12 mouse cellular contexts compared by ENCODE assay signal in the genomic region with DNA sequence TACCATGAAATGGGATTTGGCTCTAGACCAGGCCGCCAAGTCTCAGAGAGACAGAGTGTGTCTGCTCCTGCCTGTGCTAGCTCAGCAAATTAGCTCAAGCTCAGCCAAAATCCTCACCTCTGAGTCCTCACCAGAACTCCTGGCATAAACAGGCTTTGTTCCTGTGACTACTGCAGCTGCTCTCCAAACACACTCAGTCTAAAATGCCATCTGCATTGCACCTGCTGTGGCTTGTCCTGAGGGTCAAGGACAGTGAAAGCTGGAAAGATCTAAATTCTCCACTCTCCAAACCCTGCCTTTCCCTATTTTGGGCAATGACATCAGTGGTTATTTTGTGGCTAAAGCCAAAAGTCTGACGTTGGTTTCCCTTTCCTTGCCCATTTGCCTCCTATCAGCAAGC.
A peak's percentile ranks its signal among the peaks of the same experiment; 100 is the strongest.
DNase-seq lines count a peak whose midpoint lies in the region; ATAC-seq and TF ChIP-seq lines count a peak whose summit lies in the region.
"Had no signal": no experiment of that assay in that cellular context is flagged by ENCODE, and none has a peak within 500 bp of the region (broad histone marks: within the 10 kb centered on the region; RNA-seq: fewer than 3 reads in every experiment).

No protein-coding gene starts in this region.

- H3K9ac ChIP-seq in neural tube, embryonic 15.5 days (replicated peaks): no peak overlapping the region
- H3K9ac ChIP-seq: embryonic facial prominence, embryonic 15.5 days had no signal

- WGBS in neural tube, embryonic 15.5 days: 77% methylated on average over 2 of the region's 2 CpGs

- intact Hi-C loops in heart, postnatal 36 days (cut with DNase I): no loop called here

- no peaks in the 10 kb centered on the region for H3K36me3 ChIP-seq in neural tube, embryonic 15.5 days
- H3K36me3 ChIP-seq: embryonic facial prominence, embryonic 15.5 days had no signal

- no peak for TF ChIP-seq CTCF in brain, embryonic 14.5 days (IDR thresholded peaks at IDR 0.05; ENCODE audit: borderline replicate concordance, extremely low read depth, insufficient read depth, insufficient read length)

- DNase-seq in heart, adult 8-10 months (ENCODE audit: low spot score): peak; percentile 6
- no peak for DNase-seq in heart, postnatal 36 days
- DNase-seq in Muller cell, postnatal 12 days (ENCODE audit: inconsistent ontology term): peak; percentile 61
- peak; percentile 68 for DNase-seq in brain, embryonic 14.5 days (ENCODE audit: low read depth)
- DNase-seq in cerebellum, postnatal 25 days: peak; percentile 56 to 59
- no peak for DNase-seq in kidney, adult 9 months
- DNase-seq: adrenal gland, postnatal 10 days; kidney, postnatal 10 days; lung, adult 18-20 months had no signal

- H3K27ac ChIP-seq in neural tube, embryonic 15.5 days (replicated peaks): no peak overlapping the region
- H3K27ac ChIP-seq: embryonic facial prominence, embryonic 15.5 days had no signal

- no peaks in the 10 kb centered on the region for H3K9me3 ChIP-seq in neural tube, embryonic 15.5 days (replicated peaks)
- H3K9me3 ChIP-seq: embryonic facial prominence, embryonic 15.5 days had no signal

- no peaks in the 10 kb centered on the region for H3K27me3 ChIP-seq in neural tube, embryonic 15.5 days (replicated peaks)
- H3K27me3 ChIP-seq: embryonic facial prominence, embryonic 15.5 days had no signal

- no peak for ATAC-seq in neural tube, embryonic 15.5 days (ENCODE audit: low FRiP score)

- no peak for TF ChIP-seq POLR2A in brain, embryonic 14.5 days (IDR thresholded peaks at IDR 0.05; ENCODE audit: borderline replicate concordance, extremely low read depth, insufficient read depth, insufficient read length, poor library complexity, severe bottlenecking)

- H3K4me1 ChIP-seq in neural tube, embryonic 15.5 days: no peaks in the 10 kb centered on the region
- H3K4me1 ChIP-seq: embryonic facial prominence, embryonic 15.5 days had no signal

- no peak overlapping the region for H3K4me2 ChIP-seq in neural tube, embryonic 15.5 days
- H3K4me2 ChIP-seq: embryonic facial prominence, embryonic 15.5 days; heart, embryonic 11.5 days had no signal

- H3K4me3 ChIP-seq in neural tube, embryonic 15.5 days (replicated peaks): no peak overlapping the region
- H3K4me3 ChIP-seq: embryonic facial prominence, embryonic 15.5 days had no signal

Comparison
In these comparisons a context has a peak if more than half of its experiments do, and no peak if none do; other contexts are left out.
1. DNase-seq: peak in heart, adult 8-10 months (single experiment), Muller cell, postnatal 12 days (single experiment), brain, embryonic 14.5 days (single experiment) and cerebellum, postnatal 25 days (2 of 2); none in heart, postnatal 36 days (0 of 2) and kidney, adult 9 months (single experiment).